Mouse (Mus musculus): Measurements from ENCODE around the gene Stat5b.

GRCm38 (mm10) chr11:100754693-100755057 lies 95.8 kb downstream of the Stat5b start:
- TF ChIP-seq EP300 (IDR thresholded peaks at IDR 0.05; ENCODE audit: low read depth) (no peak), CTCF (IDR thresholded peaks at IDR 0.05; ENCODE audit: low read depth) (no peak)
